Mouse (Mus musculus) frontal cortex, adult 2 months (tissue): ENCODE data around the gene She. TPM values are rescaled to one million over a fixed set of nuclear protein-coding genes. Genes with fewer than 3 reads are reported as not detected.

Source experiments
- DNase-seq, 2 experiments: peaks; one replicate each; pipeline ENCODE4 v3.0.0; 2022; ENCODE audit warnings: low spot score in 1 of 2; ENCODE audit errors: extremely low spot score in 1 of 2
- polyA plus RNA-seq: library from polyadenylated mRNA; depleted of rRNA; stranded (reverse); fragments of >200 nt; gene quantifications from 2 replicates; pipeline ENCODE4 v1.2.3, GENCODE M21; 2012; rRNA removed

She gene
- polyA plus RNA-seq, 1 experiment, result 2.4 TPM

GRCm38 (mm10) chr3:89880036-89880851, 49.1 kb downstream of the She start:
- no peak for DNase-seq

GRCm38 (mm10) chr3:89882556-89883181, 51.5 kb downstream of the She start:
- DNase-seq, result no peak

DNA sequence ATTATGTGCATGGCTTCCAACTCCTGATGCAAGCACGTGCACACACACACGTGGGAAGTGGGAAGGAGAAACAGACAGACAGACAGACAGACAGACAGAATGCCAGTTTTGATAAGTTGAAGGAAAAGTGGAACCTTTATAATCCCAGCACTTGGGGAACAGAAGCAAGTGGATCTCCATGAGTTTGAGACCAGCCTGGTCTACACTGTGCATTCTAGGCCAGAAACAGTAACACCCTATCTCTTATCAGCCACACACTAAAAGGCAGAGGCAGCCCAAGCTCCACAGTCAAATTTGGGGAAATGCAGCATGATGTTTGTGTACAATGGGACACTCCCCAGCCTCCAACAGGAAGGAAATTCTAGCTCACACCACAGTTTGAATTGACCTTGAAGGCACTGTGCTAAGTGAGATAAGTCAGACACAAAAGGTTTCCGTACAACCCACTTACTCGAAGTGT, 52.4 kb downstream of the She start:
- no peak for DNase-seq

- DNase-seq, result no peak
Measured at GRCm38 (mm10) chr3:89885766-89886165, 54.6 kb downstream of the She start.

GRCm38 (mm10) chr3:89887582-89888230, 56.5 kb downstream of the She start:
- DNase-seq, result no peak

DNA sequence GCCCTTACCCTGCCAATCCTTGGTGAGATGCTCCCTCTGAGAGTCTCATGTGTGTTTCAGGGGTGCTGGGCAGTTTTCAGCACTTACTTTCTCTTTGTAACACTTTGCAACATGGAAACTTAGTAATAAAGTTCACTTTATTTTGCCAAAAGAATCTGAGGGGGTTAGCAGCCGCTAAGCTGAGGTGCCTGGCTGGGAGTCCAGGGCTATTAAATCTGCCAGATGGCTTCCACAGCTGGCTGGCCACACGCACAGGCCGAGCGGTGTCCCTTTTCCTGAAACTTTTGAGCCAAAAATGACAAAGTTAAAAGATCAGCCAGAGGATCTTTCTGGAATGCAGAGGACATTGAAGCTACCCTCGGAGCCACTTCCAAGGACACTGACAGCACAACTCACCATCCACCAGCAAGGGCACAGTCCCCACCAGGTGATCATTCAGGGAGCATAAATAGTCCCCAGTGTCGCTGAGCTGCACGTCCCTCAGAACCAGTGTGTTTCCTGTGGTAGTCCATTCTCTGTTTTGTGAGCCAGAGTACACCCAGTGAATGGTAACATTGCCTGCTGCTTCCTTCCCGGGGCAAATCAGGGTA, 58.8 kb downstream of the She start:
- no peak for DNase-seq

DNA sequence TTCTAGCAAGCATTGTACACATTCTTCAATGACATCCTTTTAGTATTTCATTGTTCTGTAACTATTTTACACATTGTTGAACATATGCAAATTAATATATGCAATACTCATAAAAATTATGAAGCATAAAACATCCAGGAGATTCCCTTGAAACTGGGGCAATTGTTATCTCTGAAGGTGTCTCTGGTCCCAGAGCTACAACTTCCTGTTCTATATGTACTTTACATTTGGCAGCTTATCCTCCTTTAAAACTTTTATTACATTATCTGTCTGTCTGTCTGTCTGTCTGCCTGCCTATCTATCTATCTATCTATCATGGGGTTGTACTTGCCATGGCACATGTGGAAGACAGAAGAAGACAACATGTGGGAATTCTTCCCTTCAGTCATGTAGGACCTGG, 60.5 kb downstream of the She start:
- no peak for DNase-seq

DNA sequence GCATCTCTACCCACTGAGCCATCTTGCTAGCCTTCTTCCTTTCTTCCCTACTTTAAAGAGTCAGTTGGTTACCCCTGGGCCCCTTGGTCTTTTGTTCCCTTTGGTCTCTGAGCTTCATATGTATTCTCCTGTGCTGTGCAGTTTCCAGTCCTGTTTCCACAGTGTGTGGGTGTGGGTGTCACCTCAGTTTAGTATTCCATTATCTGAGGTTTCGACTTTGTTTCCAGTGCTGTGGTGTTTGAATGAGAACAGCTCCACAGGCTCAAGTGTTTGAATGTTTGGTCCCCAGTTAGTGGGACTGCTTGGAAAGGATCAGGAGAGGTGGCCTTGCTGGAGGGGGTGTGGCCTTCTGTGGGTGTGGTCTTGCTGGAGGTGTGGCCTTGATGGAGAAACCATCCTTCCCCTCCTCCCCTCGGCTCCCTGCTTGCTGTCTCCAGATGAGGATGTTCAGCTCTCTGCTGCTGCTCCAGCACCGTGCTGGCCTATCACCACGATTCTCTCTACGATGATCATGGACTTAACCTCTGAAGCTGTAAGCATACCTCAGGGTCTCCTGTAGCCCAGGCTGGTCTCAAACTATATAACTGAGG, 61.4 kb downstream of the She start:
- DNase-seq, result no peak

GRCm38 (mm10) chr3:89896571-89896970, 65.4 kb downstream of the She start:
- DNase-seq, result no peak

GRCm38 (mm10) chr3:89897204-89897796, 66.1 kb downstream of the She start:
- no peak for DNase-seq

GRCm38 (mm10) chr3:89898011-89898410, 66.8 kb downstream of the She start:
- DNase-seq, result no peak

DNA sequence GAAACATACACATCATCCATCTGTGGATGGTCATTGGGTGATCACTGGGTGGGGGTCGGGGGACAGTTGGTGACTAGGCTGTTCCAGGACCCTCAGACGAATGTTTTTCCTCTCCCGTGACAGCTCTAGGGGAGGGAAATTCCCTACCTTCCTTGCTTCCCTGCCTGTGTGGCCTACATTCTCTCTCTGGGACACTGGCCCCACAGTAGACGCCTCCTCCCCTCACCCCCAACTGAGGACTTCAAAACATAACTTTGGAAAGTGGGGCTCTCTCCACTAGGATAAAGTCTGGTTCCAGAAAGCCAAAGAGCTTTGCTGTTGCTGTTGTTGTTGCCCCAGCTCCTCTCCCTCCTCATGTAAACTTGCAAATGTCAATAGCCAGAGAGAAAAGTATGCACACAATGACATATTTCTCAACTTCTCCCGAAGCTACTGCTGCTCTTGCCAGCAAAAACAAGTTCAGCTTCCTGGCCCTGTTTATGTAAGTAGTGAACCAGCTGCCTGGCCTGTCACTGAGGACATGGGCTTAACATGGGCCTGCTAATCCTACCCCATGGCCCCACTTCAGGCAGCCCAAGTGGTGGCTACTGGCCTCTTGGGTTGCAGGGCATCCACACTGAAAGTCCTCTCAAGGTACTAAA, 67.8 kb downstream of the She start:
- DNase-seq, result no peak

- DNase-seq, result no peak
Measured at GRCm38 (mm10) chr3:89899511-89899908, 68.3 kb downstream of the She start.

DNA sequence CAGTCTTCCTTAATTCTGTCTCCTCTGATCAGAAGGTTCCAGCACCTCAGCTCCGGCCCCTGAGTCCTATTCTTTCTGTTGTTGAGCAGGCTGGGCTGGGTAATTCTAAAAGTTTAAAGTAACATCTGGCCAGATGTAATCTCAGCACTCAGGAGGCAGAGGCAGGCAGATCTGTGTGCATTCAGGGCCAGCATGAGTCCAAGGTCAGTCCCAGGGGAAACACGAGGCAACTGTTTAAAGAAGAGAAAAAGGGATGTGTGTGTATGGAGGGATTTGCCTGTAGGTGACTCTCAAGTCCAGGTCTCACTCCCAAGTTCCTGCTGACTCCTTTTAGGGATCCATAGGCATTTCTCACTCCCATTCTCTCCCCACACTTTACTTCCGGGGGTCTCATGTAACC, 76.7 kb downstream of the She start:
- no peak for DNase-seq

Other genes starting within 250 kb of the She start
- 99.0 and 108 TPM in 2 replicates for gene Adar, start 116.3 kb upstream of the She start, polyA plus RNA-seq
- 24.8 and 26.7 TPM in 2 replicates for gene Chrnb2, start 66.7 kb upstream of the She start, polyA plus RNA-seq
- gene Ube2q1, start 57.8 kb upstream of the She start, polyA plus RNA-seq, result 56.9 and 58.0 TPM in 2 replicates
- 1.7 and 2.3 TPM in 2 replicates for gene Il6ra, start 81.8 kb downstream of the She start, polyA plus RNA-seq
- 104 and 105 TPM in 2 replicates for gene Atp8b2, start 132.1 kb downstream of the She start, polyA plus RNA-seq
- 88.0 and 96.1 TPM in 2 replicates for gene Hax1, start 167.4 kb downstream of the She start, polyA plus RNA-seq
- gene 4933434E20Rik, start 220.3 kb downstream of the She start, polyA plus RNA-seq, result 93.9 and 94.1 TPM in 2 replicates
- 106 and 121 TPM in 2 replicates for gene Ubap2l, start 221.3 kb downstream of the She start, polyA plus RNA-seq
- 166 and 178 TPM in 2 replicates for gene Tpm3, start 241.3 kb downstream of the She start, polyA plus RNA-seq